Mouse (Mus musculus): ENCODE measurements around the gene Gm28043.
A peak's percentile ranks its signal among the peaks of the same experiment; 100 is the strongest.

- TF ChIP-seq EP300 (IDR thresholded peaks at IDR 0.05; ENCODE audit: insufficient read depth, low read depth, low read length) (peak; percentile 79; the same call in 1 of the 2 replicates), POLR2A (IDR thresholded peaks at IDR 0.05; ENCODE audit: insufficient read depth, low read depth, low read length) (peak; percentile 88)
These were observed at the start of gene Gm28043, which contains the start of gene Rnf8 for GRCm38 (mm10) chr17:29614115-29615023.
